Mouse (Mus musculus) hindbrain, embryonic 15.5 days (tissue): ENCODE results near the gene Tpst2. TPM values are rescaled to one million over a fixed set of nuclear protein-coding genes. Genes with fewer than 3 reads are reported as not detected.
A peak's percentile ranks its signal among the peaks of the same experiment; 100 is the strongest.

ENCODE experiments used
- ATAC-seq: fragments of 200-750 bp; cut with Nextera tagmentation; 2 replicates; pipeline ENCODE4 v1.8.0; 2017; ENCODE audit warnings: low read depth, moderate number of reproducible peaks, moderate TSS enrichment; ENCODE audit not compliant: low FRiP score
- H3K27ac ChIP-seq: fragments of 300-500 bp; sonication (generic); replicated peaks from 2 replicates; pipeline ENCODE4 v1.5.1; 2015; ENCODE audit warnings: mild to moderate bottlenecking, inconsistent platforms
- H3K27me3 ChIP-seq: fragments of 300-500 bp; sonication (generic); 2 replicates; pipeline ENCODE4 v1.6.1; 2015; ENCODE audit warnings: control low read depth, inconsistent platforms
- H3K36me3 ChIP-seq: fragments of 300-500 bp; sonication (generic); 2 replicates; pipeline ENCODE4 v1.6.1; 2015; ENCODE audit warnings: control low read depth, inconsistent platforms
- H3K4me1 ChIP-seq: fragments of 300-500 bp; sonication (generic); replicated peaks from 2 replicates; pipeline ENCODE4 v1.6.1; 2015; ENCODE audit warnings: control low read depth, inconsistent platforms
- H3K4me2 ChIP-seq: fragments of 300-500 bp; sonication (generic); 2 replicates; pipeline ENCODE4 v1.6.1; 2015; ENCODE audit warnings: moderate library complexity, mild to moderate bottlenecking, inconsistent platforms
- H3K4me3 ChIP-seq: fragments of 300-500 bp; sonication (generic); 2 replicates; pipeline ENCODE4 v1.5.1; 2015; ENCODE audit warnings: mild to moderate bottlenecking, inconsistent platforms
- H3K9ac ChIP-seq: fragments of 300-500 bp; sonication (generic); 2 replicates; pipeline ENCODE4 v1.6.1; 2015; ENCODE audit warnings: inconsistent platforms
- H3K9me3 ChIP-seq: fragments of 300-500 bp; sonication (generic); 2 replicates; pipeline ENCODE4 v1.6.1; 2016; ENCODE audit warnings: control low read depth, inconsistent platforms
- WGBS: fragments of 180-500 bp; shearing (Covaris S2); methylation state at CpG from one replicate; pipeline ENCODE4 v1.1.7; 2015; 5-methylcytosine and 5-hydroxymethylcytosine counted together
- polyA plus RNA-seq: library from polyadenylated mRNA; unstranded; fragments of >200 nt; fragmentation: Nextera tagmentation; extraction: Ambion mirVana; gene quantifications from 2 replicates; pipeline ENCODE4 v1.2.1, GENCODE M21; 2015

Tpst2 gene
- 28.5 and 31.8 TPM in 2 replicates for polyA plus RNA-seq

GRCm38 (mm10) chr5:112276267-112276873 lies at the start of gene Tpst2:
Gene Tpst2, plus strand, starts transcription at chr5:112276691.
- WGBS, result under 1% methylated on average over 56 of the region's 62 CpGs
- peak; percentile 94 for ATAC-seq
- Histone ChIP-seq H3K9me3 (no peaks in the 10 kb centered on the region), H3K4me3 (peak within 1 kb of the TSS; percentile 52), H3K27me3 (no peaks in the 10 kb centered on the region), H3K36me3 (no peaks in the 10 kb centered on the region), H3K27ac (peak within 1 kb of the TSS; percentile 83), H3K4me1 (peaks cover 21% of the 10 kb centered on the region), H3K9ac (peak within 1 kb of the TSS; percentile 62), H3K4me2 (peak within 1 kb of the TSS; percentile 85)

GRCm38 (mm10) chr5:112227354-112227753 lies 49.1 kb upstream of the Tpst2 start:
- Histone ChIP-seq H3K27ac (peak overlapping the region; percentile 95), H3K36me3 (peaks cover 21% of the 10 kb centered on the region), H3K9me3 (no peaks in the 10 kb centered on the region), H3K9ac (peak overlapping the region; percentile 92), H3K4me1 (peaks cover 49% of the 10 kb centered on the region), H3K4me2 (peak overlapping the region; percentile 93), H3K4me3 (peak overlapping the region; percentile 72), H3K27me3 (no peaks in the 10 kb centered on the region)
- peak; percentile 10; the same call in 1 of the 2 replicates for ATAC-seq
- WGBS, result 0% methylated on average over 30 of the region's 30 CpGs

GRCm38 (mm10) chr5:112227898-112228239 lies 48.6 kb upstream of the Tpst2 start:
- peak overlapping the region; percentile 95 for H3K27ac ChIP-seq
- no peaks in the 10 kb centered on the region for H3K27me3 ChIP-seq
- peak overlapping the region; percentile 92 for H3K9ac ChIP-seq
- H3K4me3 ChIP-seq, result peak overlapping the region; percentile 72
- no peaks in the 10 kb centered on the region for H3K9me3 ChIP-seq
- WGBS, result under 1% methylated on average over 13 of the region's 13 CpGs
- peak overlapping the region; percentile 93 for H3K4me2 ChIP-seq
- peaks cover 44% of the 10 kb centered on the region for H3K4me1 ChIP-seq
- ATAC-seq, result no peak; the same call in 1 of the 2 replicates
- peaks cover 16% of the 10 kb centered on the region for H3K36me3 ChIP-seq

- ATAC-seq, result peak; percentile 86
- Histone ChIP-seq H3K4me1 (peaks cover 44% of the 10 kb centered on the region), H3K9me3 (no peaks in the 10 kb centered on the region), H3K27me3 (no peaks in the 10 kb centered on the region), H3K27ac (peak overlapping the region; percentile 95), H3K4me3 (peak overlapping the region; percentile 72), H3K9ac (peak overlapping the region; percentile 92), H3K36me3 (peaks cover 10% of the 10 kb centered on the region; the same call in 1 of the 2 replicates), H3K4me2 (peak overlapping the region; percentile 93)
- under 1% methylated on average over 56 of the region's 57 CpGs for WGBS
Measured at GRCm38 (mm10) chr5:112228240-112229076, 48.0 kb upstream of the Tpst2 start.

GRCm38 (mm10) chr5:112235806-112236205 lies 40.7 kb upstream of the Tpst2 start:
- Histone ChIP-seq H3K9ac (no peak overlapping the region), H3K9me3 (no peaks in the 10 kb centered on the region), H3K27me3 (no peaks in the 10 kb centered on the region), H3K4me1 (peaks cover 30% of the 10 kb centered on the region), H3K27ac (no peak overlapping the region), H3K4me2 (no peak overlapping the region), H3K4me3 (no peak overlapping the region), H3K36me3 (no peaks in the 10 kb centered on the region)
- 46% methylated on average over 5 of the region's 5 CpGs for WGBS
- no peak for ATAC-seq

GRCm38 (mm10) chr5:112236631-112237030 lies 39.9 kb upstream of the Tpst2 start:
- H3K36me3 ChIP-seq, result no peaks in the 10 kb centered on the region
- 49% methylated on average over 2 of the region's 2 CpGs for WGBS

GRCm38 (mm10) chr5:112237439-112237838 lies 39.1 kb upstream of the Tpst2 start:
- H3K4me2 ChIP-seq, result peak overlapping the region; percentile 41
- 1% methylated on average over 16 of the region's 16 CpGs for WGBS
- H3K27ac ChIP-seq, result peak overlapping the region; percentile 85
- H3K4me3 ChIP-seq, result peak overlapping the region; percentile 13; the same call in 1 of the 2 replicates
- H3K9me3 ChIP-seq, result no peaks in the 10 kb centered on the region
- peak overlapping the region; percentile 40 for H3K9ac ChIP-seq
- H3K36me3 ChIP-seq, result no peaks in the 10 kb centered on the region
- H3K4me1 ChIP-seq, result peaks cover 33% of the 10 kb centered on the region
- H3K27me3 ChIP-seq, result no peaks in the 10 kb centered on the region
- peak; percentile 76 for ATAC-seq

More at GRCm38 (mm10) chr5:112236631-112237030, 39.9 kb upstream of the Tpst2 start:
- no peaks in the 10 kb centered on the region for H3K9me3 ChIP-seq
- H3K9ac ChIP-seq, result no peak overlapping the region
- peaks cover 33% of the 10 kb centered on the region for H3K4me1 ChIP-seq
- no peak for ATAC-seq
- H3K4me3 ChIP-seq, result no peak overlapping the region
- H3K27me3 ChIP-seq, result no peaks in the 10 kb centered on the region
- peak overlapping the region; percentile 85 for H3K27ac ChIP-seq
- peak overlapping the region; percentile 41 for H3K4me2 ChIP-seq

GRCm38 (mm10) chr5:112237866-112238570 lies 38.5 kb upstream of the Tpst2 start:
- 38% methylated on average over 9 of the region's 9 CpGs for WGBS
- peak overlapping the region; percentile 85 for H3K27ac ChIP-seq
- H3K4me1 ChIP-seq, result peaks cover 33% of the 10 kb centered on the region
- no peak overlapping the region for H3K9ac ChIP-seq
- H3K4me2 ChIP-seq, result peak overlapping the region; percentile 41
- no peaks in the 10 kb centered on the region for H3K36me3 ChIP-seq
- ATAC-seq, result no peak; the same call in 1 of the 2 replicates
- H3K4me3 ChIP-seq, result no peak overlapping the region
- H3K27me3 ChIP-seq, result no peaks in the 10 kb centered on the region
- no peaks in the 10 kb centered on the region for H3K9me3 ChIP-seq

GRCm38 (mm10) chr5:112238781-112239482 lies 37.6 kb upstream of the Tpst2 start:
- Histone ChIP-seq H3K4me1 (peaks cover 33% of the 10 kb centered on the region), H3K27ac (0 out of 2 replicates have a peak overlapping the region, but pooled peaks have one; percentile 22), H3K4me2 (no peak overlapping the region), H3K4me3 (no peak overlapping the region), H3K9ac (no peak overlapping the region), H3K36me3 (no peaks in the 10 kb centered on the region), H3K27me3 (no peaks in the 10 kb centered on the region), H3K9me3 (no peaks in the 10 kb centered on the region)
- 35% methylated on average over 3 of the region's 3 CpGs for WGBS
- ATAC-seq, result 0 out of 2 replicates have a peak, but pooled peaks have one; percentile 13

GRCm38 (mm10) chr5:112240761-112241160 lies 35.7 kb upstream of the Tpst2 start:
- ATAC-seq, result peak; percentile 35; the same call in 1 of the 2 replicates
- Histone ChIP-seq H3K36me3 (no peaks in the 10 kb centered on the region), H3K4me3 (no peak overlapping the region), H3K27ac (no peak overlapping the region), H3K4me1 (peaks cover 33% of the 10 kb centered on the region), H3K4me2 (no peak overlapping the region; the same call in 1 of the 2 replicates), H3K9me3 (no peaks in the 10 kb centered on the region), H3K9ac (no peak overlapping the region), H3K27me3 (no peaks in the 10 kb centered on the region)
- WGBS, result 3% methylated on average over 10 of the region's 10 CpGs

- H3K27ac ChIP-seq, result no peak overlapping the region
Measured at GRCm38 (mm10) chr5:112241849-112242248, 34.6 kb upstream of the Tpst2 start.

More at GRCm38 (mm10) chr5:112241849-112242248, 34.6 kb upstream of the Tpst2 start:
- Histone ChIP-seq H3K27me3 (no peaks in the 10 kb centered on the region), H3K9ac (no peak overlapping the region), H3K9me3 (no peaks in the 10 kb centered on the region), H3K4me2 (no peak overlapping the region), H3K36me3 (no peaks in the 10 kb centered on the region), H3K4me3 (no peak overlapping the region), H3K4me1 (peaks cover 26% of the 10 kb centered on the region)
- ATAC-seq, result no peak
- 82% methylated on average over 2 of the region's 2 CpGs for WGBS
